Mouse (Mus musculus) kidney, postnatal 14 days (tissue): Measurements from ENCODE around the gene Fbxo31.
"Not testable (repeated sequence)": the region's sequence is repeated elsewhere in the genome, so short reads cannot be mapped to it uniquely, and the experiment has no call there.

Experiments
- DNase-seq: peaks from one replicate; pipeline ENCODE4 v3.0.0; 2022; ENCODE audit warnings: mixed read lengths

The Fbxo31 gene

DNA sequence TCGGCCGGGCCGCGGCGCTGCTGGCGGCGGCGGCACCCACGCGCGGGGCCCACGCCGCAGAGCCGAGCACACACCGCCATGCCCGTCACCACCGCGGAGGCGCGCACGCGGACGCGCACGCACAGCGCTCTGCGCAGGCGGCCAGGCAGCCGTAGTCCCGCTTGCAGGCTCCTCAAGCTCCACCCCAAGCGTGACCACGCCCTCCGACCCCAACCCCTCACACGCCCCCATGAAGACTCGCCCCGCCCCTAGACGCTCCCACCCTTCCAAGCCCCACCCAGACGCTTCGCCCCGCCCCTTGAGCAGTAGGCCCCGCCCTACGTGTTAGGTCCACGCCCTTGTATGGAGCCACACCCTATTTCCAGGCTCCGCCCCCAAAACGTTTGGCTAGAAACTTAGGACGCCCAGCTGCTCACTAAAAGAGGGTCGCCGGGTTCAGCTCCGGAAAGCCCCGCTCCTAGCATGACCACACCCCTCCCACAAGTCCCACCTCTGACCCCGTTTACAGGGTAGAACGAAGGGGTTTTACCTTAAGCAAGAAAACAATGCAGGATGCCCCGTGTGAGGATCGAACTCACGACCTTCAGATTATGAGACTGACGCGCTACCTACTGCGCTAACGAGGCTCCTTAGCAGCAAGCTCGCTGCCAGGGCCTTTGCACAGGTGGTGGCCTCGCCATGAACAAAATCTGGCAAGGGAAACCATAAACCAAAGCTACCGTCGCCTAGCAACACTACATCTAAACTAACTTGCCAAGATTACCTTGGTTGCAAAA, at the start of gene Fbxo31:
TSS of gene Fbxo31 (minus strand) at position 131 of the 776 bp plus-strand sequence.
- peak; percentile 95 for DNase-seq

DNA sequence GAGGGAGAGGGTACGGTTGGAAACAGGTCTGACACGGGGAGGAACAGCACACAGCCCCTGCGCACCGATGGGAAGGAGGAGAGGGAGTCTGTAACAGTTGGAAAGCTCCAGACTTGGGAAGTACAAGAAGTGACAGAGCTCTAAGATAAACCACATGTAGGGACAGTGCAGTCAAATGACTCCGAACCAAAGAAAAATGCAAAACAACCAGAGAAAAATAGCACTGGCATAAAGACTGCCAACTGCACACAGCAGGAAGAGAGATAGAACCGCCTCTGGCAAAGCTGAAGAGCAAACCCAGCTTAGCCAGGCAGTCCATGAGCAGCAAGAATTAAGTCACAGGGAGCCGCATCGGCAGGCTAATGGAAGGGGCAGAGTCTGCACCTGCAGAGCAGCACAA, 44.4 kb upstream of the Fbxo31 start:
- DNase-seq = no peak

DNA sequence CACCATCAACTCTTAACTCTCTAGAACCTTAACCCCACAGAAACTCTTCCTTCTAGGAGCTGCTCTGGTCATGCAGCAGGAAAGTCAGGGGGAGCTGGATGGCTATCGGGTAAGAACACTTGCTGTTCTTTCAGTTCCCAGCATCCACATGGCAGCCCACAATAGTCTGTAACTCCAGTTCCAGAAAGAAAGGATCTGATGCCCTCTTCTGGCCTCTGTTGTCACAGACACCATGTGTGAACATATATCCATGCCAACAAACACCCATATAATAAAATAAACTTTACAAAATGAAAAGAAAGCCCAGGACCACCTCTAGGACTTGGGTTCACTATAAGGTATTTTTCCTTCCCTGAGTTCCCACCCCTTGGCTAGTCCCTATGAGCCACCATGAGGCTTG, 43.3 kb upstream of the Fbxo31 start:
- DNase-seq = no peak

DNA sequence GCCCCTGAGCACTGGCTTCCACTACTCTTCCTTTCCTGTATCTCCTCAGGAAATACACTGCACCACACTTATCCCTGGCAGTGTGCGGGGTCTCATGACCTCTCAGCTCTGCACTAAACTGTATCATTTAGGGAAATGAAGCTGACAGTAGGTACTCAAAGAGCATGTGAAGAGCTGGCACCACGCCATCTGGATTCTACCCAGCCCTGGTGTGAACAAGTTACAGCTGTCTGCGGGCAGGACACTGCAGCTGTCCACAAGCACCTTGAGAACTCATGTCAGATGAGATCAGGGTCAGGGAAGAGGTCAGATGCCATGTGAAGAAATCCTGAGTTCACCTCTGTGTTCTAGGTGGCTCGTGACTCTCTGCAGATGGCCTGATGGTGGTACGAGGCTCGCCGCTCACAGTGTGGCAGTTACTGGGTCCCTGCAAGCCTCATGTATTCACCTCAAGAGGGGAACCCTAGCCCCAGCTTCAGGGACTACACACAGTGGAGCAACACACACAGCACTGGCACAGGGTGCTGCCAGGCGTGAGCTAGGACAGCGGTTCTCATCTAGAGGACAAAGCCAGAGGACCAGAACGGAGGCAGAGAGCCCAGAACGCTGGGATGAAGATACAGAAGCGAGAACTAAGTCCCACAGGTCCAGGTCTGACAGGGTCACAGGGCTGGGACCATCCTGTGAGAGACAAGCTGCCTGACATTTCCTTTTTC, 42.4 kb upstream of the Fbxo31 start:
- DNase-seq = peak; percentile 87

DNA sequence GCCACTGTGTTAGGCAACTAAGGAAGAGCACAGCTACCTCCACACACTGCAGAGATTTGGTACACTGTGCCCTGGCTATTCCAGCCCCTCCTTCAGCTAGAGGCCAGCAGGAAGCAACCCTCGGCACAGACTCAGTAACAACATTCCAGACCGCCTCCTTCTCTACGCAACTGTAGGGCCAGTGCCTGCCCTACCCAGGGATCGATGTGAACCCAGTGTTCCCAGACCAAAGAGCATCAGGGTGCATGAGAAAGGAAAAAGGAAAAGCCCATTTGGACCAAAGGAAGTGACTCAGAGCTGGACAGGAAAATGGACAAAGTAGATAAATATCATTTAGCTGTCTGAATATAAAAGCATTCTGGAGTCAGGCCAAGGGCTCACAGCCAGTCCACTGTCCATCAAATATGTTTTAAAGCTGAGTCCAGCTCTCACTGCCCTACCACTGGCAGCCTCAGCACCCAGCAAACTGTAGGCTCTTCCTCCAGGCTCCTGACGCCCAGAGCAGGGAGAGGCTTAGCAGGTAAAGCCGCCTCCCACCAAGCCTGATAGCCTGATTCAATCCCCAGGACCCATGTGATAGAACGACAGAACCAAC, 40.9 kb upstream of the Fbxo31 start:
- DNase-seq = peak; percentile 91

DNA sequence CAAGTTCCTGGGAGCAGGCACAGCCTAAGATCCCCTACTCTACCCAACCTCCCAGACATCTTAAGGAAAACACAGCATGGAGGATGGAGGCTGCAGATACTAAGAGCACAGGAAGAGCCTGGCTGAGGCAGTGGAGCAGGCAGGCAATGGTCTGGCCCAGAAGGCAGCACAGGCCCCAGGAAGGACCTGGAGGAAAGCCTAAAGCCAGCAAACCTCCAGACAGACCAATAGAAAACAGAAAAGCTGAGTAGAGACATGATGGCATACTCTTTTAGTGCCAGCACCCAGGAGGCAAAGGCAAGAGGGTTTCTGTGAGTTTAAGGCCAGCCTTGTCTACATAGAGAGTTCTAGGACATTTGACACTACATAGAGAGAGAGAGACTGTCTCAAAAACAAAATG, 34.8 kb upstream of the Fbxo31 start:
- no peak for DNase-seq

DNA sequence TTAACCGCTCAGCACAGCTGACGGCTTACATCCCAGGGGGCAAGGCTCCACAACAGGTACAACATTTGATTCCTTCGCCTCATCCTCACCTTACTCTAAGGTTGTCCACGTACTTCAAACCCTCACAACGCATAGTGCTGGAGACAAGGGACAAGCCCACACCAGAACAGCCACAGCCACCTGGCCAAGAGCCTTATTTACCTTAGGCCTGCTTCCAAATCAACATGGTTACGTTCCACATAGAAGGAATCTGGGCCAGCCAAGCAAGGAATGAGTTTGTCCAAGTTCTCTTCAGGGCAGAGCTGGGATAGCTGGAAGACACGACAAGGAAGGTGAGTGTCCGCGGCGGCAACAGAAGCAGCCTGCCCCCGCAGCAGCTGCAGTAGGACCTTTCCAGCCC, 31.3 kb upstream of the Fbxo31 start:
- no peak for DNase-seq

DNA sequence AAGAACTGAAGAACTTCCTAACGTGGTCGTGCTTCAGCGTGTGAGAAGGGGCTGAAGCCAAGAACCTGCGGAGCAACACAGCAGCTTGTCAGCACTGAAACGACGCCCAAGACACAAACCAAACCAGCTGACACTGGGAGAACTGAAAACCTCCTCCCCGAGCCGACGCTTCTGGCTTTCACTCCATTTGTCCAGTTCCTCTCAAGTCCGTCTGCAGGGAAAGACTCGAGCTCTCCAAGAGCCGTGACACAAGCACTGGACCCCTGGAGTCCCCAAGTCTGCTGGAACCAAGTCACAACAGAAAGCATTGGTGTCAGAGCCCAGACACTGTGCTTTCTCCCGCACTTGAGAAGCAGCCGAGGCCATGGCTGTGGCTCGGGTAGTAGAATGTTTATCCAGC, 30.6 kb upstream of the Fbxo31 start:
- DNase-seq = no peak

DNA sequence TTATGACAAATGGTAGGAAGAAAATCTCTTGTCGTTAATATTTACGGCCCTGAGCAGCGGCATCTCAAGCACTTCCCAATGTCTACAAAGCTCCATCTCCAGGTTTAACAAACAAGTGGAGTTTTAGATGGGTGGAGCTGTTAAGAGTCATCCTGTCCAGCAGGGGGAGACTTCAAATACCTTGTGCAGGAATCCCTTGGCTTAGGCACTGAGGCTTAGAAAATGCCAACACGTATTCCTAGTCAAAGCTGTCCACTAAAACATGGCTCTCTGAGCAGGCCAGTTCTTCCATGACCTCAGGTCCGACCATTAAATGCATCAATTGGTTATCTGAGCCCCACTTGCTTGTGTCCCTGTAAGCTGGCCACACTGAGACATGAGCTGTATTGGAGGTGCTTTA, 29.1 kb upstream of the Fbxo31 start:
- DNase-seq = no peak

DNA sequence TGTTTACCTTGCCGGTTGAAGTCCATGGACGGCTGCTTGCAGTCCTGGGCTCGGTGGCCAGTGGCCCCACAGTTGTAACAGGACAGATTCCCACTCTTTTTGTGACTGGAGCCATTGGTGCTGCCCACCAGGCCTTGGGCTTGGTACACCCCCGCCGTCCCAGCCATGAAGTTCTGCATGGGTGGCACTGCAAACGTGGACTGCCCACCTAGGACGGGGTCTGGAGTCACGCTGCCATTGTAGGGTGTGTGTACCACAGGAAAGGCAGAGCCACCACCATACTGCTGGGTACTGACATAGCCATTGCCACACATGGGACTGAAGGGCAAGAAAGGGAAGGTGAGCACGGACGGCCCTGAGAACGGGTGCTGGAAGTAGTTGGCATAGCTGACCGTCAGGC, 25.2 kb upstream of the Fbxo31 start:
- no peak for DNase-seq

DNA sequence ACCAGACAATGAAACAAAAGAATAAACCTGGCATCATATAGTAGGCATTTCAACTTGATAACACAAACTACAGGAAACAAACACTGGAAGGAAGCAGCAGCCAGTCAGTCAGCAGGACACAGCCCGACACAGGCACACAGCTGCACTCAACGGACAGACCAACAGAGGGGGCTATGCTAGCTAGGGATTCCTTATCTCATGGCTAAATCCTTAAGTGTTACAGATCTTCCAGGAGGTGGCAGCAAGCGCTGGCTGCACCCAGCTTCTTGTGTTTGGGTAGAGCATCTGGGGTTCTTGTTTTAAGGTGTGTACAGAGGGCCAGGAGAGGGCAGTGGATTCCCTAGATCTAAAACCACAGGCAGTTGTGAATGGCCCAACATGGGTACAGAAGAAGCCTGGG, 24.3 kb upstream of the Fbxo31 start:
- peak; percentile 85 for DNase-seq

DNA sequence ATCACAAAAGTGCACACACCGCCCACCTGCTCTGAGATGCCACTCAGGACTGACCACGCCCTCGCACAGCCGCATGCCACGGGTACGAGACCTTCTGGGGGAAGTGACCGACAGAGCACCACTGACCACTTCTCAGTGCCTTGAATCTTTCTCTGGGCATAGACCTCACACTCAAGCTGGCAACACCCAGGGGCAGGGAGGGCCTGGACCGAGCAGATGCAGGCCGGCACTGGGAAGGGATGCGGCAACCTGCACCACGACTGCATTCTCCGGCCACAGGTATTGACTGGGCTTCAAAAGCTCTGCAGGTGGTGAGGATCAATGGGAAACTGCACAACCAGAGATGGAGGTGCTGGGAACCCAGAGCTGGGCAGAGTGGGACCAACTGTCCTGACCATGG, 23.8 kb upstream of the Fbxo31 start:
- DNase-seq = no peak

DNA sequence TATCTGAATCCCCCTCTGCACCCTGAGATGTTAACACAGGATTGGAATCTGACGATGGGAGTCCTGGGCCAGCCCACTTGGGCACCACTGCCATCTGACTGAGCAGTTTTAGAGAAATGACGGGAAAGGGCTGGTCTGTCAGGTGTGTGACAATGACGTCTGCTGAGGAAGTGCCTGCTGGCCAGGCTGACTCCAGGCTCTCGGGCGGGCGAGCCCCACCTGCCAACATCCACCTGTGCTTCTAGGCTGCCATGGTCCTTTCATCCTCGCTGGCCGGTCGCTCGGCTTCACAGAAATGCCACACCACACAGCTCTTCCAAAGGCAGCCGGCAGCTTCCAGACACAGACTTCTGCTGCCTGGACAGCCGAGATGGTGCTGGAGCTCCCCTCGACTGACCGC, 21.2 kb upstream of the Fbxo31 start:
- DNase-seq = no peak

DNA sequence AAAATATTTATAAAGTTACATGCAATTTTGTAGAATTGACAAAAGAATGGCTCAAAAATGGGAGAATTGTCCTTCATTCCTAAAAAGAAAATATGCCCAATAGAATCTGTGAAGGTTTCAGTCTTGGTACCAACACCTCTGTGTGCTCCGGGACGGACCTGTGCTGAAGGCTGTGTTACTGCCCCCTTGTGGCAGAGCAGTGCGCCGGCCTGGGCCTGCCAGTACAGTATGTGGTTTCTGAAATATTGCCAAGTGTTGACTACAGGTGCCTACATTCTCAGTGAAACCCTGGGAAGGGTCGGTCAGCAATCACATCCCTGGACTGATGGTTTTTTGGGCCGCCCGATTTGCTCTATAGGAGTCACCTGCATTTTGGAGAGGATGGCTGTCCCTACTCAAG, 20.3 kb upstream of the Fbxo31 start:
- peak; percentile 88 for DNase-seq

DNA sequence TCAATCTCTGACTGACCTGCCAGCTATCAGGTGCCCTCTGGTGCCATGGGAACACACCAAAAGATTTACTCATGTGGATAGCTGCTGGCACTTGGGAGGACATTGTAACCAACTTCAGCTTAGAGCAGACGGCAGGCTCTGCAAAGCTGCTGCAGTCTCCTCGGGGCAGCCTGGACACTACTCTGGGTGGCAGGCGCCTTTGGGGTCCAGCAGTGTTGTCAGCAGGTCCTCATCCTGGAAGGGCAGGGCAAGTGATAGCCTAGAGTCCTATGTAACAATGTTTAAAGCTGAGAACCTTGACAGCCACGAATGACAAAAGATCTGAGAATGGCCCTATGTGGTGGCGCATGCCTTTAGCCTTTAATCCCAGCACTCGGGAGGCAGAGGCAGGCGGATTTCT, 19.6 kb upstream of the Fbxo31 start:
- DNase-seq = no peak

DNA sequence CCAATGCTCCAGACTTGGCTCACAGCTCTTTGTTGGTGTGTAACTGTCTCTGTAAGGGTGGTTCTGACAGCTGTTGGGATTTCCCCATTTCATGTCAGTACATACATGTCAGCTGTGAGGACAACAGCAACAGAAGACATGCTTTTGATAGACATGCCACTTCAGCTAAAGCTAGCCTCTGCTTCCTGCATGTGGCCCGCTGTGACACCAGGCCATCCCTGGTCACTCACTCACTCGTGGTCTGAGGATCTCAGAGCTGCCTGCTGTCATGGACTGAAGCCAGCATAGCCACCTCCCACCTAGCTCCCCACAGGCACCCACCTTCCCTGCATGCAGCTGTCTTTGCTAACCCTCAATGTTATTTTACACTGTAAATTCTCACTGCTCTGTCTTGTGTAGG, 18.9 kb upstream of the Fbxo31 start:
- DNase-seq = not testable (repeated sequence)

DNA sequence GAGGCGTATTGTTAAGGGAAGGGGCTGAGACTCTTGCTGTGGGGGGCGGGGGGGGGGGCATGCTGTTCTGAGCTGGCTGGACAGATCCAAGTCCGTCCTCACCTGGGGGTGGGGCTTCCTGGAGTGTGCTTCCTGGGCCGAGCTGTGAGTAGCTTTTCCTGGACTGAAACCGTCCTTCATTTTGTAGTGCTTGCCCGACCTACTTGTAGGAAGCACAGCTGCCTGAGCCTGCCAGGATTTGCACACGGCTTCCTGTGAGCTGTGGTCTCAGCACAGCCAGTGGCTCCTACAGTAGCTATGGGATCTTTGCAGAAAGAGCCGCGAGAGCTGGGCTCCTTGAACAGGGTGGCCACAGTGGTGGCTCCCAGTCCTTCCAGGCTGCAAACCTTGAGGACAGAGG, 15.4 kb upstream of the Fbxo31 start:
- DNase-seq = peak; percentile 80

DNA sequence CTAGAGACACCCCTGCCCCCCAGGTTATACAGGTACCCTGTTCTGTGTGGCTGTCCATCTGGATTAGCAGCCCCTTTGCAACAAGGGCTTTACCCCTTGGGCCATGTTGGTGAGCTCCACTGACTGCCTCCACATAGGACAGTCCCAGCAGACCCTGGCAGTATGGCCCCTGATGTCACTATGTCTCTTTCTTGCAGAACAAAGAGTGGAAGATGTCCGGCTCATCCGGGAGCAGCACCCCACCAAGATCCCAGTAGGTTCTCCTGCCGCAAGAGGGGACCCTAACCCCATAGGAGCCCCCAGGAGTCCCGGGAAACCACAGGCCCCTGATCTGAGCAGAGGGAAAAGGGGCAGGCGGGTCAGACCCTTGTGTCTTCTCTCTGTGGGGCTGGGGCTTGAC, 14.7 kb upstream of the Fbxo31 start:
- DNase-seq = no peak

DNA sequence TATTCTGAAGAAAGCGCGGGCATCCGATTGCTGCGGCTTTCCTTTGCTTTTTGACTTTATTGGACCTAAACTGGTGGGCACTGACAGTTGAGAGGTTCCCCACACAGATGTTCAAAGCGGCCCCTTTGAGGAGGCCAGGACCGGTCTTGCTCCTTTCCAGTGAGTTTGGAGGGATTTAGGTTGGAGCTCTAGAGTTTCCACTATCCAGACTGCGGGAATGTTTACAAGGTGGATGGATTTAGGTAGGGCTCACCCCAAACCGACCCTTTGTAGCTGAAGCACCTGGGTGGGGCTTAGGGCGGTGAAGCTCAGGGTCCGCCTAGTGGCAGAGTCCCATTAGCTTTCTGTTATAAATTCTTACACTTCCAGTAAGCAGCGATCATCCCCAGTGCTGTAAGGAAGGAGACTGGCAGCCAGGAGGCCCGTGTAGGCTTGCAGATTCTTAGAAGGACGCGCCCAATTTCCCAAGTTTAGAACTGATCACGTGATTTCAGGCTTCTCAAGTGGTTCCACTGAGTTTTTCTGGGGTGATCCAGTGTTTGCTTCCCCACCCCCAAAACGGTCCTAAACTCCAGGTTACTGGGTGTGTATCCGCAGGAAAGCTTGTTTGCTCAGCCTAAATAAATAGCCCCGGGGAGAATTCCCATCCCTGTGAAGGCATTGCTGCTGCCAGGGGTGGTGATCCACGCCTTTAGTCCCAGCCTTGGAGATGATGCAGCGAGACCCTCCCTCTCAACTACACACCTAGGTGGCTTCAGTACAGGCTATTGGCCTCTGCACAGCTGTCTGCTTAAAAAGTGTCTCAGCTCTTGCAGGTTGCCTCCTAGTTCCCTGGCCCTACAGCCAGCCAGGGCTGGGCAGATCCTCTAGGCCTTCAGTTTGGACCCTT, 12.8 kb upstream of the Fbxo31 start:
- peak; percentile 67 for DNase-seq

DNA sequence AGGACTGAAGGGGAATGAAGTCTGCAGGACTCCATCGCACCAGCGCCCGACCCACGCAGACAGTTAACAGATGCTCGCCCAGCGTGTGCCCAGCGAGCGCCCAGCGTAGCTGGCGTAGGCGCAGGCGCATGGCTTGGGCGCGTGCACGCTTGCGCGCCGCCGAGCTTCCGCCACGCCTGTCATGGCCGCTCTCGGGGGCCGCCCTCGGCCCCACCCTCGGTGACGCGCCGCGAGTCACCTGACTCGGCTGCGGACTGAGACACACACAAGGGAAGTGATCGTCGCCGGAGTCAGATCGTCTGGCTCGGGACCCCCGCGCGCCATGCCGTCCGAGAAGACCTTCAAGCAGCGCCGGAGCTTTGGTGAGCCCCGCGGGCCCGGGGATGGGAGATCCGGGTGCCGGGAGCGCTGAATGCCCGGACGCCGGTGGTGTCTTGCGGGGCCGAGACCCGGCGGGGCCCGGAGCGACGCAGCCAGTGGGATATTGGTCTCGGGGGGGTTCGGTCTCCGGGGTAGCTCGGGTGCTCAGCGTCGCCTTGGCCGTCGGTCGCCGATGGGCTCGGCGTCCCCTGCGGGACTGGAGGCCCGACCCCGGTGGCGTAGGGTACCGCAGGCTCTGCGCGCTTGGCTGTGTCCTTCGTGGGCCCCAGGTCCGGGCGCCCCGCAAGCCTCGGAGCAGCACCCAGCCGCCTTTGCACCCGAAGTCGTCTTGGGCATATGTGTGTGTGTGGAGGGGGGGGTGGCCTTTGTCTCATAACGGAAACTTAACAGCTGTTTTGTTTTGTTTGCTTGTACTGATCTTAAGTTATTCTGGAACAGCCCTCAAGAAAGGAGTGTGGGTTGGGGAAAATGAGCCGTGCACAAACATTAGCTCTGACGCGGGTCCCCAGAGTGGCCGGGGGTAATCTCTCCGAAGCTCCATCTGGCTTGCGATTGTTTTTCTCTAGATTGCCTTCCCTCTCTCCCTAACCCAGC, 11.9 kb upstream of the Fbxo31 start, which contains the start of gene Map1lc3b:
TSS of gene Map1lc3b (plus strand) at position 159 of the 975 bp plus-strand sequence.
- DNase-seq = peak; percentile 97

DNA sequence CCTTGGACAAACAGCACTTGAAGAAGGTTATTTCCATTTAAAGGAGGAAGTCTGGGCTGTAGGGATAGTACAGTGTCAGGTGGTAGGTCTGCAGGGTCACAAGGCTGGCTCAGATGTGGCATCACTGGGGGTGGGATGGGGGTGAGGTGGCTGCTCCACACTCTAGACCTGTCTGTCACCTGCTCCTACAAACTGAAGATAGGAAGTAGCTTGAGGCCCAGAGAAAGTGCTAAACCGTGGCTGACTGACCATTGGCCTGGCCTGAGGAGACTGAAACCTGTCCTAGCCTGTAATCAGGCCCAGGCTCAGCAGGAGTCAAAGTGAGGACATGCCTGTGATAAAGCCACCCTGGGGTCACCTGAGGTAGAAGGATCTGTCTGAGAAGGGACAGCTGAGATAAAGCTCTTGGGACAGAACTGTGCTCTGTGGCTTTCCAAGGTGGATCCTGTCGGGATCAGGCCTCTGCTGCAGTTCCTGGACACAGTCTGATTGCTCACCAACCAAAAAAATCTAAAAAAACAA, 10.7 kb upstream of the Fbxo31 start:
- DNase-seq = no peak

DNA sequence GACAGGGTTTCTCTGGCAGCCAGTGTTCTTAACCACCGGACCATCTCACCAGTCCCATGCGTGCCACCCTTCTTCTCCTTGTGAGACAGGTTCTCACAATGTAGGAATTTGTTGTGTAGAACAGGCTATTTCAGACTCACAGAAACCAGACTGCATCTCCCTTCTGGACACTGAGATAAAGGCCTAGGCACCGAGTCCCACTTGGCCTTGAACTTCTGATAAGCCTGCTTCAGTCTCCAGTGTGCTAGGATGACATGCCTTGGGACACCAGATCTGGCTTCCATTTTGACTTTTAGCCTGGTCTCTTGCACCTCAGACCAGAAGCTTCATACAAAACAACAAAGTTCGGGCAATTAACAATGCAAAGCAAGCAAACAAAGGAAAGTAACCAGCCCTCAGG, 10.1 kb upstream of the Fbxo31 start:
- DNase-seq = no peak
